ENCODE assay signal across 8 mouse cellular contexts in genomic region chr11:55423756-55424155, GRCm38 (mm10). TPM values are rescaled to one million over a fixed set of nuclear protein-coding genes. Genes with fewer than 3 reads are reported as not detected.
DNase-seq lines count a peak whose midpoint lies in the region; ATAC-seq and TF ChIP-seq lines count a peak whose summit lies in the region.

No protein-coding gene starts in this region.

- DNase-seq in embryo, embryonic 10 days (ENCODE audit: low spot score): peak; percentile 51
- no peak for DNase-seq in embryo, embryonic 9.5 days (ENCODE audit: extremely low spot score)
- peak; percentile 77 for DNase-seq in 3134 (ENCODE audit: extremely low read depth, insufficient read length, low spot score)
- peak; percentile 40 to 56 for DNase-seq in cerebellum, adult 2 months
- peak; percentile 81 for DNase-seq in gastrocnemius, adult 2 months
- DNase-seq in liver, embryonic 11.5 days (ENCODE audit: low spot score): no peak
- DNase-seq in testis, postnatal 14 days (ENCODE audit: low spot score): peak; percentile 77
- no peak for DNase-seq in lung, postnatal 14 days

- no peak for TF ChIP-seq POLR2A in cerebellum, adult 2 months (IDR thresholded peaks at IDR 0.05; ENCODE audit: borderline replicate concordance, insufficient read depth, low read length)

- no peaks in the 10 kb centered on the region for H3K27me3 ChIP-seq in cerebellum, adult 2 months (ENCODE audit: control insufficient read depth, insufficient read depth, low read length)
- H3K27me3 ChIP-seq in liver, embryonic 11.5 days (replicated peaks; ENCODE audit: control insufficient read depth, insufficient read depth, low read length): no peaks in the 10 kb centered on the region

- TF ChIP-seq CTCF in cerebellum, adult 2 months (IDR thresholded peaks at IDR 0.05; ENCODE audit: borderline replicate concordance, insufficient read depth, low read depth, low read length): no peak
- TF ChIP-seq CTCF in gastrocnemius, adult 2 months (IDR thresholded peaks at IDR 0.05): no peak

- H3K36me3 ChIP-seq in liver, embryonic 11.5 days (ENCODE audit: control insufficient read depth, insufficient read depth, low read length): no peaks in the 10 kb centered on the region

- intact Hi-C loops in gastrocnemius, adult 2 months (cut with DNase I): no loop called here

- no peak overlapping the region for H3K4me2 ChIP-seq in liver, embryonic 11.5 days

- no peak overlapping the region for H3K4me3 ChIP-seq in cerebellum, adult 2 months (replicated peaks; ENCODE audit: insufficient read depth, low read depth, low read length)
- no peak overlapping the region for H3K4me3 ChIP-seq in gastrocnemius, adult 2 months
- H3K4me3 ChIP-seq in liver, embryonic 11.5 days (ENCODE audit: low read depth, low read length): no peak overlapping the region

- peaks cover 24% of the 10 kb centered on the region for H3K4me1 ChIP-seq in cerebellum, adult 2 months (ENCODE audit: control insufficient read depth, insufficient read depth, low read length)
- H3K4me1 ChIP-seq in liver, embryonic 11.5 days (replicated peaks; ENCODE audit: control insufficient read depth, insufficient read depth, low read length): peaks cover 12% of the 10 kb centered on the region

- no peak overlapping the region for H3K9ac ChIP-seq in liver, embryonic 11.5 days (ENCODE audit: low read depth, low read length)

- H3K9me3 ChIP-seq in liver, embryonic 11.5 days (ENCODE audit: control insufficient read depth, low read length): no peaks in the 10 kb centered on the region

- no peak overlapping the region for H3K27ac ChIP-seq in cerebellum, adult 2 months (ENCODE audit: insufficient read depth, low read length)
- H3K27ac ChIP-seq in gastrocnemius, adult 2 months: peak overlapping the region; percentile 71
- H3K27ac ChIP-seq in liver, embryonic 11.5 days (ENCODE audit: low read depth, low read length): peak overlapping the region; percentile 53; the same call in 1 of the 2 replicates

- no peak for ATAC-seq in liver, embryonic 11.5 days (replicated peaks; ENCODE audit: low FRiP score)

- 26% methylated on average over 4 of the region's 4 CpGs for WGBS in cerebellum, adult 2 months
- 54% methylated on average over 4 of the region's 4 CpGs for WGBS in liver, embryonic 11.5 days

RNA-seq across cellular contexts. Expression of gene Sparc, which starts 0.8 kb away (rescaled TPM):
- polyA plus RNA-seq in cerebellum, adult 2 months (2012; rRNA removed): 1,317 and 1,324 TPM in 2 replicates
- total RNA-seq in gastrocnemius, adult 2 months (2021): 100 to 1,000 TPM; 276 to 473 TPM
- polyA plus RNA-seq in liver, embryonic 11.5 days (2014; fragmentation: Nextera tagmentation; extraction: Ambion mirVana): 300 and 334 TPM in 2 replicates

RNA-seq across cellular contexts. Expression of gene Atox1, which starts 37.3 kb away (rescaled TPM):
- 203 and 218 TPM in 2 replicates for polyA plus RNA-seq in cerebellum, adult 2 months (2012; rRNA removed)
- 10 to 100 TPM; 41.3 to 45.4 TPM for total RNA-seq in gastrocnemius, adult 2 months (2021)
- polyA plus RNA-seq in liver, embryonic 11.5 days (2014; fragmentation: Nextera tagmentation; extraction: Ambion mirVana): 243 and 270 TPM in 2 replicates

RNA-seq across cellular contexts. Expression of gene G3bp1, which starts 45.7 kb away (rescaled TPM):
- 21.3 and 22.8 TPM in 2 replicates for polyA plus RNA-seq in cerebellum, adult 2 months (2012; rRNA removed)
- 10 to 100 TPM; 52.5 to 55.5 TPM for total RNA-seq in gastrocnemius, adult 2 months (2021)
- 204 and 223 TPM in 2 replicates for polyA plus RNA-seq in liver, embryonic 11.5 days (2014; fragmentation: Nextera tagmentation; extraction: Ambion mirVana)

Comparison
In these comparisons a context has a peak if more than half of its experiments do, and no peak if none do; other contexts are left out.
1. DNase-seq: peak in embryo, embryonic 10 days (single experiment), 3134 (single experiment), cerebellum, adult 2 months (2 of 2), gastrocnemius, adult 2 months (single experiment) and testis, postnatal 14 days (single experiment); none in embryo, embryonic 9.5 days (single experiment), liver, embryonic 11.5 days (single experiment) and lung, postnatal 14 days (single experiment).